Mouse (Mus musculus) spleen, postnatal 4 days (tissue): Measurements from ENCODE around the gene Veph1.

Experiments
- DNase-seq, 2 experiments: peaks; one replicate each; pipeline ENCODE4 v3.0.0; 2022; ENCODE audit warnings: low spot score in 2 of 2

The Veph1 gene

DNA sequence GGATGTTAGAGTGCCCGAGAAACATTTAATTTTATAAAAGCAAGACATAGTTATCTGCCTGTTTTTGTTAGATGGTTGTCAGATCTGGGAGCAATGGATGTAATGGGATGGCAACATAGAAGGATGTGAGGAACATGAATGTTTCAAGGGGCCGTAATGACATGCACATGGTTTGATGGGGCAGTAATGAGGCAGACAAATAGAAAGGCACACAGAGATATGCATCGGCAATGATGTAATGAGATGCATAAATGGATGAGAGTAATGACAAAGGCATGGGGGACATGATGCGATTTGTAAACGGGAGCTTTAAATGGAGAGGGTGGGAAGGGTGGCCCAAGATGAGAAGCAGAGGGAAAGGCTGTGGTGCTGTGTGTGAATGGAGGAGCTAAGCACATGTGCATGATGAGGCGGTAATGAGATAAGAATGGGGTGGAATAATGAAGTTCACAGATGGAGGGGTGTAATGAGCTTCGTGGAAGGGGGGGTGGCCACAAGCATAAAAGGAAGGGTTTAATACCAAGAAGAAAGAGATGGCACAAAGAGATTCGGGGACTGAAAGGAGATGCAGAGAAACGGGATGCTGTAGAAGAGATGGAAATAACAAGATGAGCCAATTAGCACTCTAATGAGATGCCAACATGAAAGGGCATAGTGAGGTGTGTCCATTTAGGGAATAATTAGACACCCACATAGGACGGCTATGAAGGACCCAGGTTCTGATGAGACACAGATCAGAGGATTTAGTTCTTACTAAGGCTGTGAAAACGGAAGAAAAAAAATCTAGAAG is 194.6 kb downstream of the Veph1 start:
- no peak for DNase-seq

GRCm38 (mm10) chr3:66101074-66101473 is 195.6 kb downstream of the Veph1 start:
- DNase-seq: no peak

DNA sequence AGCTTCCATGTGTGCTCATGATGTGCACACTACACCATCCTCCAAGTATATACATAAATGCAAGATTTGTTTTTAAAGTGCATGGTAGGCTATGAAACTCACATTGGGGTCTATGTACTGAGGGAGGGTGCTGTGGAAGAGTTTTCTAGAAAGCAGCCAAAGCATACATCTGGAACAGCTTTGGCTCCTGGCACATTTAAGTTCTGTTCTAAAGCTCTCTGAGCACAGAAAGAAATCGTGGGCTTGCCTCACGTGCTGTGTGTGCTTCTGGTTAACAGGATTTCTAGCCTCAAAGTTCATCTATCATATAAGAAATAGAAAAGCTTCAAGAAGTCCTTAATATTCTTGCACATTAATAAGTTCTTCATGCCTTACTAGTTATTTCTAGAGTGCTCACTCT is 204.9 kb downstream of the Veph1 start:
- no peak for DNase-seq

DNA sequence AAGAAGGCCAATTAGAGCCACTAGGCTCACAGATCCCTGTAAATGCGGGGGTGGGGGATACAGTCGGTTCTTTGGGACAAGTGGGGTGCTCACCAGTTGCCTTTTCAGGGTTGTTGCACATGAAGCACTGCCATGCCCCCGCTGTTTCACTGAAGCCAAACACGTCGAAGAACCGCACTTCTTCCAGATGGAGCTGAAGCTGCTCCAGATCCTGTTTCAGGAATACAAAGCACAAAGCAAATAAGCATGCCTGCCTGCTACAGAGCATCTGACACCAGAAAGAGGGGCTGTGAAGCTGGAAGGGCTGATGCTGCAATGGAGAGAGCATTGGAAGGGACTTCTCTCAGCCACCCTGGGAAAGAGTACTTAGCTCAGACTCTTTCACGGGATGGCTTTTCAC is 209.0 kb downstream of the Veph1 start:
- no peak for DNase-seq

GRCm38 (mm10) chr3:66083856-66084255 is 212.8 kb downstream of the Veph1 start:
- DNase-seq: no peak

DNA sequence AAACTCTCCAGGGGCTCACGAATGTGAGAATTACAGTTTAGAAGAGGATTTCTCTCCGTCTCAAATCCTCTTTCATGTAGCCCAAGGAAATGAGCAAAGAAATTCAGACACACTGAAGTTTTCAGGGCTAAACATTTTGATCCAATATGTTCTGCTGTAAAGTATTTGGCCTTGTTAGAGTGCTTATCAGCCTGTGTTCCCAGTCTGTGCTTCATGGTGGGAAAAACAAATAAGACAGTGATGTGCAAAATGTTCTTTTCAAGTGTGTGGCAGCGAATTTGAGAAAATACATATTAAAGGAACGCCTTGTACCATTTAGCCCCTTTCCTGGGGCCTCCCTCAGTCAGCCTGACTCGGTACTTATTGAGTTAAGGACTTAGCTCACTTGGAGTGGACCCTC is 213.2 kb downstream of the Veph1 start:
- no peak for DNase-seq

DNA sequence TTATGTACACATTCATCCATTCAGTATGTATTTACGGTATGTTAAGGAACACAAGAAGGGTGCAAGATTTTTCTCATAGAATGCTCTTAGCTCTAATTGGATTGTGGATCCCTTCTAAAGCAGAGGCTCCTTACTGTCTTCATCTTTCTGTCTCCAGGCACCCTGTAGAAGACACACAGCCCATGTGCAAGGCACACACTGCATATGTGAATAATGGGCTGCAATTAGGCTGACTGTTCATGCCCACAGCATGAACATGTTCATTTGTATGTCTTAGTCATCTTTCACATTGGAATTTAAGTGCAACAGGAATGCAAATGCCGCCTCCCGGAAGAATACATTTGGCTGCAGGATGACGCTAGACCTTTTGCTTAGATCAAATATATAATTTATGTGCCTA is 213.7 kb downstream of the Veph1 start:
- DNase-seq: no peak

GRCm38 (mm10) chr3:66081363-66081736 is 215.3 kb downstream of the Veph1 start:
- no peak for DNase-seq

DNA sequence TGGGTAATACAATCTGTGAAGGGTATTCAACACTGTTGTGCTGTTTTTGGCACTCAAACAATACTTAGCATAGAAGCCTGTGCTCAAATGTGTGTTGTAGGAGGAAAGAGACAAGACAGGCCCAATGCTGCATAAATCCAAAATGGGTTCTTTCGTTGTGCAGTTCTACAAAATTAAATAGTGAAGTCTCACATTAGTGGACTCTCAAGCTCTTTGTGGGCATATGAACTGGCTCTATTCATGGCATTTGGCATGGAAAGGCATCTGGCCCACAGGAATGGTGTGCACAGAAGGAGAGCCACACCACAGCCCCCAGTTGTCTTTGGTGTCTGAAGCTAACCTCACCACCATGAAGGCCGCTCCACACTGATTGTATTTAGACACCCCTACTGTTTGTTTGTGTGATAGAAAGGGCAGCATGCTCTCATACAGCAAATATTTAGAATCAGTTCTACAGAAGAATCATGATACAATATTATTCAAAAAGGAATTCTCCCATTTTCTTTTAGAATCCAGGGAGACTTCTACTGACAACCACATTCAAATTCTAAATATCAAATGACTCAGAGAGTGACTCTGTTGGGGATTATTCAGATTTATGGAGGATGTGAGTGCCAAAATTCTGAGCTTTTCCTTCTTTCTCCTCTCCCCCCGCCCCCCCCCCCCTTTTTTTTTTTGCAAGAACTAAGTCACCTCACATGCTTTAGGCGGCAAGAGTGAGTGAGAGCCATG is 215.8 kb downstream of the Veph1 start:
- no peak for DNase-seq

GRCm38 (mm10) chr3:66079886-66080285 is 216.8 kb downstream of the Veph1 start:
- no peak for DNase-seq

- DNase-seq: no peak
Observed at GRCm38 (mm10) chr3:66078898-66079537, 217.6 kb downstream of the Veph1 start.

- DNase-seq: no peak
Observed at GRCm38 (mm10) chr3:66078026-66078721, 218.5 kb downstream of the Veph1 start.

DNA sequence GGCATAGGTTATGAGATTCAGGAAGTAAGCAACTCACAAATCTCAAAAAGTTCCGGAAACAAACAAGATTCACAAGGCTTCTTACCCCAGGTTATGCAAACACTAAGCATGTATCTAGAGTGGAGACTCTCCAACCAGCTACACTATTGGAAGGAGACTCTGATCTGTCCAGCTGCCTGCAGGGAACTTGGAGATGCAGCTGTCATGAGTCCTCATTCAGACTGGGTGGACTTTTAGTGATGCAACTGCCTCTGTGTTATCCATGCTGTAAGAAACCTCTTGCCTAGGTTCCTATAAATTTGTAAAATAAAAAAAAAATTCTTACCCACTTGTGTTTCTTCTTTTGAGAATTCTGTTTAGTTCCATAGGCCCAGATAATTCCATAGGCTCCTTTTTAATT is 226.4 kb downstream of the Veph1 start:
- DNase-seq: no peak

- no peak for DNase-seq
Observed at GRCm38 (mm10) chr3:66063881-66064280, 232.8 kb downstream of the Veph1 start.

DNA sequence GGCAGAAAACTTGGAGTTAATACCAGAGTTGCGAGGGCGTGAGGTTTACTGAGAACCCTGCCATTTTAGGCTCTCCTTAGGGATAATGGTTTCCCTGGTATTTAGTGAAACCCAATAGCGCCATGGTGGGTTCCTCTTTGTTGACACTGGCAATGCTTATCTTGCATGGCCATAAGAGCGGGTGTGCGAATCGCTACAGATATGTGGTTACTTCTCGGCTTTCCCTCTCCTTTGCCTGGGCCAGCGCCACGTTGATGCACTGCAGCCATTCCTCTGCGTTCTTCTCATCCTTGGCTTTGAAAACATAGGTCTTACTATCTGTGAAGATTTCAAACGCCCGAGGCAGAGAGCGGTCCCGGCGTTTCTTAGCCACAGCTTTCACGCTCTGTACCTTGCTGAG is 239.7 kb downstream of the Veph1 start:
- no peak for DNase-seq

GRCm38 (mm10) chr3:66055652-66056051 is 241.0 kb downstream of the Veph1 start:
- no peak for DNase-seq

- DNase-seq: no peak
Observed at GRCm38 (mm10) chr3:66050092-66050886, 246.3 kb downstream of the Veph1 start.

DNA sequence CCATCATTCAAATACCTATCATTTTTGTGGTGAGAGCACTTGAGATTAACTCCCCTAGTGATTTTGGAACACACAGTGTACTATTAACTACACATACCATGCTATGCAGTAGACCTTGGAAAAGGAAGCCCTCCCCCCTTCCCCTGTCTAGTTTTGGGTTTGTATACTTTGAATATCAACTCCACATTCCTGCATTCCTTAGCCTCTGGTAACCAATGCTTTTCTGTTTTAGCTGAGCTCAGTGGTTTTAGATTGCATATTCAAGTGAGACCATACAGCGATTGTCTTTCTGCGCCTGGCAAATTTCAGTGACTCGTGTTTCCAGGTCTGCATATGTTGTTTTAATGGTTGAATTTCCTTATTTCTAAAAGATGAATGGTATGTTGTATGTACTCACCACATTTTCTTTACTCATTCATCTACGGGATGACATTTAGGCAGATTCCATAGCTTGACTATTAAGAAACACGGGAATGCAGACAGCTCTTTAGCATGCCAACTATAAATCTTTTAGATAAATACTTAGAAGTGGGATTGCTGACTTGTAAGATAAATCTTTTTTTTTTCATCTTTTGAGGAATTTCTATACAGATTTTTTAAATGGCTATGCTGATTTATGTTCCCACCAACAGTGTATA is 255.7 kb downstream of the Veph1 start:
- DNase-seq: no peak

GRCm38 (mm10) chr3:66035226-66035625 is 261.4 kb downstream of the Veph1 start:
- DNase-seq: no peak

GRCm38 (mm10) chr3:66033346-66033745 is 263.3 kb downstream of the Veph1 start:
- DNase-seq: no peak

DNA sequence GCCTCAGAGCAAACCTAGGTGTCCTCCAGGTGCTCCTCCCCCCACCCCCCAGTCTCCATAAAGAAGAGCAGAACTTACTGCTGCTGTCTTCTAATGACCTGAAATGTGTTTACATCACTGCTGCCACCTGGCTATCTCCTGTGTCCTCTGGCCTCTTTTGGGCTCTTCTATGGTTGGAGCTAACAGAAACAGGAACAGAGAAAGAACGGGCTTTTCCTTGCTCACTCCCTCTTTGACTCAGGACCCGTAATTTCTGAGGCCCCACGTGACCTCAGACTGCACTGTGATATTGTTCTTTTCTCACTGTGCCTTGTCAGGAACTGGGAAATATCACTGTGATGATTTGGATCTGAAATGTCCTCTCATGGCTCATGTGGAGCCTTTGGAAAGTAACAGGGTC is 271.2 kb downstream of the Veph1 start:
- no peak for DNase-seq
